Mouse (Mus musculus) limb, embryonic 12.5 days (tissue): ENCODE data around the gene Cd55. TPM values are rescaled to one million over a fixed set of nuclear protein-coding genes. Genes with fewer than 3 reads are reported as not detected.

Experiments
- ATAC-seq: fragments of 200-750 bp; cut with Nextera tagmentation; 2 replicates; pipeline ENCODE4 v1.8.0; 2017; ENCODE audit warnings: low read depth, moderate TSS enrichment; ENCODE audit not compliant: insufficient number of reproducible peaks, insufficient read depth, low FRiP score, low TSS enrichment
- H3K27ac ChIP-seq: fragments of 300-500 bp; sonication (generic); 2 replicates; pipeline ENCODE4 v1.5.1; 2016; ENCODE audit warnings: mild to moderate bottlenecking, moderate library complexity
- H3K27me3 ChIP-seq: fragments of 300-500 bp; sonication (generic); 2 replicates; pipeline ENCODE4 v1.6.1; 2016; ENCODE audit warnings: mild to moderate bottlenecking, moderate library complexity
- H3K36me3 ChIP-seq: fragments of 300-500 bp; sonication (generic); 2 replicates; pipeline ENCODE4 v1.6.1; 2016; ENCODE audit warnings: mild to moderate bottlenecking, moderate library complexity
- H3K4me1 ChIP-seq: fragments of 300-500 bp; sonication (generic); replicated peaks from 2 replicates; pipeline ENCODE4 v1.6.1; 2016
- H3K4me2 ChIP-seq: fragments of 300-500 bp; sonication (generic); 2 replicates; pipeline ENCODE4 v1.6.1; 2016; ENCODE audit warnings: mild to moderate bottlenecking, moderate library complexity
- H3K4me3 ChIP-seq: fragments of 300-500 bp; sonication (generic); replicated peaks from 2 replicates; pipeline ENCODE4 v1.5.1; 2016; ENCODE audit warnings: mild to moderate bottlenecking
- H3K9ac ChIP-seq: fragments of 300-500 bp; sonication (generic); replicated peaks from 2 replicates; pipeline ENCODE4 v1.6.1; 2016; ENCODE audit warnings: mild to moderate bottlenecking, moderate library complexity
- H3K9me3 ChIP-seq: fragments of 300-500 bp; sonication (generic); 2 replicates; pipeline ENCODE4 v1.6.1; 2016; ENCODE audit warnings: mild to moderate bottlenecking, moderate library complexity
- WGBS: fragments of 180-500 bp; shearing (Covaris S2); methylation state at CpG from one replicate; pipeline ENCODE4 v1.1.7; 2016; 5-methylcytosine and 5-hydroxymethylcytosine counted together
- polyA plus RNA-seq: library from polyadenylated mRNA; unstranded; fragments of >200 nt; fragmentation: Nextera tagmentation; extraction: Ambion mirVana; gene quantifications from 2 replicates; pipeline ENCODE4 v1.2.1, GENCODE M21; 2016

Gene Cd55
- 1.5 and 1.8 TPM in 2 replicates for polyA plus RNA-seq

- H3K4me1 ChIP-seq, result no peaks in the 10 kb centered on the region
- 0 out of 2 replicates have a peak, but pooled peaks cover 3% of the 10 kb centered on the region for H3K27me3 ChIP-seq
- H3K9me3 ChIP-seq, result no peaks in the 10 kb centered on the region
- H3K4me2 ChIP-seq, result peak within 1 kb of the TSS; percentile 86
- peak; percentile 92 for ATAC-seq
- H3K4me3 ChIP-seq, result peak within 1 kb of the TSS; percentile 60
- WGBS, result under 1% methylated on average over 45 of the region's 45 CpGs
- peak within 1 kb of the TSS; percentile 58 for H3K9ac ChIP-seq
- no peaks in the 10 kb centered on the region for H3K36me3 ChIP-seq
- no peak within 1 kb of the TSS for H3K27ac ChIP-seq
These were observed at the start of gene Cd55 for GRCm38 (mm10) chr1:130462084-130462861. TSS of gene Cd55 (minus strand) at chr1:130462744.

GRCm38 (mm10) chr1:130511823-130512370, 49.4 kb upstream of the Cd55 start:
- Histone ChIP-seq H3K36me3 (no peaks in the 10 kb centered on the region), H3K27ac (no peak overlapping the region; the same call in 1 of the 2 replicates), H3K27me3 (no peaks in the 10 kb centered on the region), H3K4me1 (peaks cover 31% of the 10 kb centered on the region), H3K9ac (no peak overlapping the region), H3K4me2 (no peak overlapping the region), H3K9me3 (no peaks in the 10 kb centered on the region), H3K4me3 (no peak overlapping the region)
- 74% methylated on average over 3 of the region's 3 CpGs for WGBS
- no peak for ATAC-seq

GRCm38 (mm10) chr1:130508957-130509350, 46.4 kb upstream of the Cd55 start:
- H3K36me3 ChIP-seq, result no peaks in the 10 kb centered on the region
- no peak overlapping the region for H3K4me2 ChIP-seq
- no peak overlapping the region for H3K4me3 ChIP-seq
- WGBS, result 64% methylated on average over 2 of the region's 2 CpGs
- H3K27ac ChIP-seq, result no peak overlapping the region
- no peaks in the 10 kb centered on the region for H3K9me3 ChIP-seq
- H3K4me1 ChIP-seq, result peaks cover 27% of the 10 kb centered on the region
- H3K9ac ChIP-seq, result no peak overlapping the region
- no peaks in the 10 kb centered on the region for H3K27me3 ChIP-seq
- no peak for ATAC-seq

GRCm38 (mm10) chr1:130508030-130508956, 45.7 kb upstream of the Cd55 start:
- H3K4me3 ChIP-seq, result no peak overlapping the region
- no peak overlapping the region for H3K4me2 ChIP-seq
- H3K4me1 ChIP-seq, result peaks cover 22% of the 10 kb centered on the region
- ATAC-seq, result no peak
- peak overlapping the region; percentile 77 for H3K27ac ChIP-seq
- 55% methylated on average over 6 of the region's 6 CpGs for WGBS
- no peak overlapping the region for H3K9ac ChIP-seq
- no peaks in the 10 kb centered on the region for H3K9me3 ChIP-seq
- H3K36me3 ChIP-seq, result no peaks in the 10 kb centered on the region
- no peaks in the 10 kb centered on the region for H3K27me3 ChIP-seq

GRCm38 (mm10) chr1:130507408-130507807, 44.9 kb upstream of the Cd55 start:
- peak; percentile 43; the same call in 1 of the 2 replicates for ATAC-seq
- Histone ChIP-seq H3K4me3 (no peak overlapping the region), H3K27me3 (no peaks in the 10 kb centered on the region), H3K9me3 (no peaks in the 10 kb centered on the region), H3K4me2 (no peak overlapping the region), H3K4me1 (peaks cover 16% of the 10 kb centered on the region), H3K9ac (no peak overlapping the region), H3K27ac (no peak overlapping the region), H3K36me3 (no peaks in the 10 kb centered on the region)
- WGBS, result 29% methylated on average over 2 of the region's 2 CpGs

- no peak overlapping the region for H3K27ac ChIP-seq
- H3K4me3 ChIP-seq, result no peak overlapping the region
- H3K4me1 ChIP-seq, result no peaks in the 10 kb centered on the region
- 81% methylated on average over 2 of the region's 2 CpGs for WGBS
- no peaks in the 10 kb centered on the region for H3K9me3 ChIP-seq
- no peaks in the 10 kb centered on the region for H3K36me3 ChIP-seq
- no peak overlapping the region for H3K9ac ChIP-seq
- no peaks in the 10 kb centered on the region for H3K27me3 ChIP-seq
- ATAC-seq, result no peak
- no peak overlapping the region for H3K4me2 ChIP-seq
These were observed 37.4 kb upstream of the Cd55 start for GRCm38 (mm10) chr1:130499962-130500361.

GRCm38 (mm10) chr1:130498331-130498730, 35.8 kb upstream of the Cd55 start:
- Histone ChIP-seq H3K9me3 (no peaks in the 10 kb centered on the region), H3K36me3 (no peaks in the 10 kb centered on the region), H3K4me1 (no peaks in the 10 kb centered on the region), H3K9ac (no peak overlapping the region), H3K4me2 (no peak overlapping the region), H3K27me3 (no peaks in the 10 kb centered on the region), H3K4me3 (no peak overlapping the region), H3K27ac (no peak overlapping the region)
- ATAC-seq, result no peak

GRCm38 (mm10) chr1:130486816-130487545, 24.4 kb upstream of the Cd55 start:
- Histone ChIP-seq H3K27ac (no peak overlapping the region), H3K4me2 (no peak overlapping the region), H3K4me3 (no peak overlapping the region), H3K27me3 (no peaks in the 10 kb centered on the region), H3K36me3 (no peaks in the 10 kb centered on the region), H3K9ac (no peak overlapping the region), H3K4me1 (no peaks in the 10 kb centered on the region), H3K9me3 (no peaks in the 10 kb centered on the region)
- no peak for ATAC-seq
- WGBS, result 87% methylated on average over 10 of the region's 10 CpGs

- Histone ChIP-seq H3K4me3 (no peak overlapping the region), H3K9ac (no peak overlapping the region), H3K4me2 (no peak overlapping the region), H3K4me1 (no peaks in the 10 kb centered on the region), H3K27ac (no peak overlapping the region), H3K9me3 (no peaks in the 10 kb centered on the region), H3K27me3 (no peaks in the 10 kb centered on the region), H3K36me3 (no peaks in the 10 kb centered on the region)
- WGBS, result 71% methylated on average over 10 of the region's 10 CpGs
- no peak for ATAC-seq
These were observed 23.5 kb upstream of the Cd55 start for GRCm38 (mm10) chr1:130485828-130486620.

GRCm38 (mm10) chr1:130485376-130485775, 22.8 kb upstream of the Cd55 start:
- no peaks in the 10 kb centered on the region for H3K4me1 ChIP-seq
- H3K4me2 ChIP-seq, result no peak overlapping the region
- H3K27me3 ChIP-seq, result no peaks in the 10 kb centered on the region
- H3K9me3 ChIP-seq, result no peaks in the 10 kb centered on the region
- WGBS, result 41% methylated on average over 2 of the region's 2 CpGs
- no peak overlapping the region for H3K27ac ChIP-seq
- H3K9ac ChIP-seq, result no peak overlapping the region
- H3K4me3 ChIP-seq, result no peak overlapping the region
- no peak for ATAC-seq
- H3K36me3 ChIP-seq, result no peaks in the 10 kb centered on the region
